Mouse (Mus musculus) intestine, postnatal 0 days (tissue): ENCODE measurements at regions not wholly inside any gene's neighbourhood (a gene's known extent, or its start where the extent isn't known, plus 50 kb on each side); places are given as distances from the start of the nearest gene placed in this dataset.

ENCODE experiments used
- ATAC-seq: fragments of 200-750 bp; cut with Nextera tagmentation; 2 replicates; pipeline ENCODE4 v1.8.0; 2017; ENCODE audit warnings: mild to moderate bottlenecking, moderate TSS enrichment, moderate library complexity
- H3K27ac ChIP-seq: fragments of 300-500 bp; sonication (generic); 2 replicates; pipeline ENCODE4 v1.5.1; 2014; ENCODE audit warnings: mild to moderate bottlenecking, low read depth, low read length, moderate library complexity
- H3K27me3 ChIP-seq: fragments of 300-500 bp; sonication (generic); replicated peaks from 2 replicates; pipeline ENCODE4 v1.6.1; 2014; ENCODE audit warnings: low read length, mixed read lengths; ENCODE audit not compliant: control insufficient read depth, insufficient read depth
- H3K36me3 ChIP-seq: fragments of 300-500 bp; sonication (generic); 2 replicates; pipeline ENCODE4 v1.6.1; 2014; ENCODE audit warnings: mild to moderate bottlenecking, moderate library complexity; ENCODE audit not compliant: control insufficient read depth, insufficient read depth
- H3K4me1 ChIP-seq: fragments of 300-500 bp; sonication (generic); replicated peaks from 2 replicates; pipeline ENCODE4 v1.6.1; 2014; ENCODE audit warnings: antibody characterized with exemption, low read length, mixed read lengths; ENCODE audit not compliant: control insufficient read depth, insufficient read depth
- H3K4me2 ChIP-seq: fragments of 300-500 bp; sonication (generic); replicated peaks from 2 replicates; pipeline ENCODE4 v1.6.1; 2014; ENCODE audit warnings: low read depth, mild to moderate bottlenecking, moderate library complexity
- H3K4me3 ChIP-seq: fragments of 300-500 bp; sonication (generic); 2 replicates; pipeline ENCODE4 v1.5.1; 2014; ENCODE audit warnings: low read depth, low read length
- H3K9ac ChIP-seq: fragments of 300-500 bp; sonication (generic); 2 replicates; pipeline ENCODE4 v1.6.1; 2014; ENCODE audit warnings: mild to moderate bottlenecking, low read depth, low read length
- H3K9me3 ChIP-seq: fragments of 300-500 bp; sonication (generic); 2 replicates; pipeline ENCODE4 v1.6.1; 2016; ENCODE audit warnings: mixed run types; ENCODE audit not compliant: control insufficient read depth
- CTCF ChIP-seq: sonication (generic); IDR thresholded peaks from 2 replicates; pipeline ENCODE4 v1.5.1; 2016; ENCODE audit warnings: low read depth, mild to moderate bottlenecking, control low read depth, antibody characterized with exemption, moderate library complexity
- WGBS: fragments of 180-500 bp; shearing (Covaris S2); extraction: QIAGEN DNeasy Blood & Tissue Kit; methylation state at CpG from one replicate; pipeline ENCODE4 v1.1.7; 2014; 5-methylcytosine and 5-hydroxymethylcytosine counted together

GRCm38 (mm10) chr1:155493799-155494198, 64.1 kb upstream of the Acbd6 start:
- H3K36me3 ChIP-seq, result no peaks in the 10 kb centered on the region
- no peaks in the 10 kb centered on the region for H3K4me1 ChIP-seq
- no peaks in the 10 kb centered on the region for H3K27me3 ChIP-seq
- no peak overlapping the region for H3K4me3 ChIP-seq
- no peak for ATAC-seq
- no peak overlapping the region for H3K9ac ChIP-seq
- no peak overlapping the region for H3K4me2 ChIP-seq
- H3K9me3 ChIP-seq, result no peaks in the 10 kb centered on the region
- TF ChIP-seq CTCF, result no peak
- no peak overlapping the region for H3K27ac ChIP-seq
- 79% methylated on average over 4 of the region's 4 CpGs for WGBS

- H3K9ac ChIP-seq, result no peak overlapping the region
- no peak overlapping the region for H3K4me3 ChIP-seq
- ATAC-seq, result no peak
- no peak overlapping the region for H3K27ac ChIP-seq
- H3K27me3 ChIP-seq, result no peaks in the 10 kb centered on the region
- no peaks in the 10 kb centered on the region for H3K4me1 ChIP-seq
- H3K9me3 ChIP-seq, result no peaks in the 10 kb centered on the region
- no peaks in the 10 kb centered on the region for H3K36me3 ChIP-seq
- TF ChIP-seq CTCF, result no peak
- WGBS, result 81% methylated on average over 2 of the region's 2 CpGs
- no peak overlapping the region for H3K4me2 ChIP-seq
These were observed 63.6 kb upstream of the Acbd6 start for GRCm38 (mm10) chr1:155494347-155494746.

- no peak overlapping the region for H3K9ac ChIP-seq
- ATAC-seq, result no peak
- H3K4me1 ChIP-seq, result no peaks in the 10 kb centered on the region
- H3K36me3 ChIP-seq, result no peaks in the 10 kb centered on the region
- H3K27ac ChIP-seq, result no peak overlapping the region
- H3K4me3 ChIP-seq, result no peak overlapping the region
- WGBS, result 56% methylated on average over 1 of the region's 1 CpGs
- no peaks in the 10 kb centered on the region for H3K9me3 ChIP-seq
- H3K4me2 ChIP-seq, result no peak overlapping the region
- no peaks in the 10 kb centered on the region for H3K27me3 ChIP-seq
- TF ChIP-seq CTCF, result no peak
These were observed 58.2 kb upstream of the Acbd6 start for GRCm38 (mm10) chr1:155499735-155500134.

GRCm38 (mm10) chr1:155502867-155503266, 55.1 kb upstream of the Acbd6 start:
- 60% methylated on average over 10 of the region's 10 CpGs for WGBS

GRCm38 (mm10) chr1:155504581-155505328, 53.2 kb upstream of the Acbd6 start:
- H3K4me2 ChIP-seq, result no peak overlapping the region
- no peak overlapping the region for H3K4me3 ChIP-seq
- H3K36me3 ChIP-seq, result no peaks in the 10 kb centered on the region
- 55% methylated on average over 12 of the region's 12 CpGs for WGBS
- no peaks in the 10 kb centered on the region for H3K27me3 ChIP-seq
- H3K27ac ChIP-seq, result no peak overlapping the region
- no peak for TF ChIP-seq CTCF
- H3K9ac ChIP-seq, result no peak overlapping the region
- no peak for ATAC-seq
- no peaks in the 10 kb centered on the region for H3K4me1 ChIP-seq
- no peaks in the 10 kb centered on the region for H3K9me3 ChIP-seq

More at GRCm38 (mm10) chr1:155502867-155503266, 55.1 kb upstream of the Acbd6 start:
- Histone ChIP-seq H3K27ac (no peak overlapping the region), H3K4me2 (no peak overlapping the region), H3K4me1 (no peaks in the 10 kb centered on the region), H3K9ac (no peak overlapping the region), H3K4me3 (no peak overlapping the region), H3K9me3 (no peaks in the 10 kb centered on the region), H3K36me3 (no peaks in the 10 kb centered on the region), H3K27me3 (no peaks in the 10 kb centered on the region)
- no peak for ATAC-seq
- no peak for TF ChIP-seq CTCF

GRCm38 (mm10) chr1:155505361-155506077, 52.4 kb upstream of the Acbd6 start:
- H3K27ac ChIP-seq, result no peak overlapping the region
- no peaks in the 10 kb centered on the region for H3K4me1 ChIP-seq
- no peak overlapping the region for H3K4me2 ChIP-seq
- H3K9ac ChIP-seq, result no peak overlapping the region
- no peaks in the 10 kb centered on the region for H3K9me3 ChIP-seq
- no peak for TF ChIP-seq CTCF
- H3K27me3 ChIP-seq, result no peaks in the 10 kb centered on the region
- no peak overlapping the region for H3K4me3 ChIP-seq
- no peaks in the 10 kb centered on the region for H3K36me3 ChIP-seq
- WGBS, result 74% methylated on average over 6 of the region's 6 CpGs
- ATAC-seq, result no peak
